Comparison of ENCODE assay signal across 24 mouse cellular contexts in genomic region chr8:91430333-91430940, GRCm38 (mm10).
DNase-seq lines count a peak whose midpoint lies in the region; ATAC-seq and TF ChIP-seq lines count a peak whose summit lies in the region.
"Had no signal": no experiment of that assay in that cellular context is flagged by ENCODE, and none has a peak within 500 bp of the region (broad histone marks: within the 10 kb centered on the region; RNA-seq: fewer than 3 reads in every experiment).

No protein-coding gene starts in this region.

- ATAC-seq in heart, embryonic 11.5 days (replicated peaks; ENCODE audit: insufficient number of reproducible peaks, low FRiP score, low TSS enrichment): no peak
- no peak for ATAC-seq in liver, embryonic 15.5 days (ENCODE audit: insufficient read depth)
- no peak for ATAC-seq in liver, embryonic 11.5 days (replicated peaks; ENCODE audit: low FRiP score)
- ATAC-seq in liver, postnatal 0 days: peak; percentile 12
- ATAC-seq: activated CD4-positive, CD25-positive, alpha-beta regulatory T cell, adult 4 months; CD4-positive, CD25-positive, alpha-beta regulatory T cell, adult 4 months; forebrain, embryonic 13.5 days; Patski had no signal

- peaks cover 4% of the 10 kb centered on the region; the same call in 1 of the 2 replicates for H3K36me3 ChIP-seq in heart, embryonic 10.5 days
- no peaks in the 10 kb centered on the region; the same call in 1 of the 2 replicates for H3K36me3 ChIP-seq in heart, embryonic 11.5 days (ENCODE audit: control insufficient read depth, insufficient read depth, low read length)
- H3K36me3 ChIP-seq in liver, embryonic 15.5 days (replicated peaks): peaks cover 8% of the 10 kb centered on the region; the same call in 1 of the 2 replicates
- no peaks in the 10 kb centered on the region for H3K36me3 ChIP-seq in liver, embryonic 11.5 days (ENCODE audit: control insufficient read depth, insufficient read depth, low read length)
- no peaks in the 10 kb centered on the region for H3K36me3 ChIP-seq in liver, postnatal 0 days (replicated peaks; ENCODE audit: insufficient read depth, low read length)

- peak overlapping the region; percentile 72 for H3K27ac ChIP-seq in gastrocnemius, adult 2 months
- no peak overlapping the region for H3K27ac ChIP-seq in heart, embryonic 10.5 days
- H3K27ac ChIP-seq in heart, embryonic 11.5 days (ENCODE audit: low read depth, low read length): no peak overlapping the region
- H3K27ac ChIP-seq in liver, embryonic 15.5 days (replicated peaks): 0 out of 2 replicates have a peak overlapping the region, but pooled peaks have one; percentile 33
- no peak overlapping the region for H3K27ac ChIP-seq in liver, embryonic 11.5 days (ENCODE audit: low read depth, low read length)
- H3K27ac ChIP-seq in liver, postnatal 0 days (ENCODE audit: low read depth): no peak overlapping the region
- H3K27ac ChIP-seq: embryonic facial prominence, embryonic 10.5 days; embryonic facial prominence, embryonic 12.5 days; forebrain, embryonic 13.5 days had no signal

- no peaks in the 10 kb centered on the region for H3K27me3 ChIP-seq in heart, embryonic 10.5 days (ENCODE audit: insufficient read depth, poor library complexity, severe bottlenecking)
- H3K27me3 ChIP-seq in heart, embryonic 11.5 days (ENCODE audit: control insufficient read depth, insufficient read depth, low read length): no peaks in the 10 kb centered on the region
- no peaks in the 10 kb centered on the region for H3K27me3 ChIP-seq in liver, embryonic 15.5 days
- no peaks in the 10 kb centered on the region for H3K27me3 ChIP-seq in liver, embryonic 11.5 days (replicated peaks; ENCODE audit: control insufficient read depth, insufficient read depth, low read length)
- no peaks in the 10 kb centered on the region for H3K27me3 ChIP-seq in liver, postnatal 0 days (ENCODE audit: insufficient read depth, low read length)
- H3K27me3 ChIP-seq: CH12.LX; embryonic facial prominence, embryonic 12.5 days; forebrain, embryonic 13.5 days; Patski had no signal

- WGBS in heart, embryonic 10.5 days: 89% methylated on average over 3 of the region's 3 CpGs
- WGBS in heart, embryonic 11.5 days (ENCODE audit: insufficient replicate concordance): 83% methylated on average over 3 of the region's 3 CpGs
- WGBS in liver, embryonic 15.5 days (ENCODE audit: insufficient replicate concordance): 77% methylated on average over 3 of the region's 3 CpGs
- 89% methylated on average over 3 of the region's 3 CpGs for WGBS in liver, embryonic 11.5 days
- 70% methylated on average over 3 of the region's 3 CpGs for WGBS in liver, postnatal 0 days (ENCODE audit: insufficient replicate concordance)

- no peak overlapping the region for H3K4me3 ChIP-seq in gastrocnemius, adult 2 months
- H3K4me3 ChIP-seq in heart, embryonic 10.5 days: no peak overlapping the region
- no peak overlapping the region for H3K4me3 ChIP-seq in heart, embryonic 11.5 days (ENCODE audit: low read depth, low read length)
- H3K4me3 ChIP-seq in liver, embryonic 15.5 days (replicated peaks): no peak overlapping the region
- H3K4me3 ChIP-seq in liver, embryonic 11.5 days (ENCODE audit: low read depth, low read length): no peak overlapping the region
- no peak overlapping the region for H3K4me3 ChIP-seq in liver, postnatal 0 days (ENCODE audit: low read depth, low read length)
- H3K4me3 ChIP-seq: embryonic facial prominence, embryonic 10.5 days; embryonic facial prominence, embryonic 12.5 days; forebrain, embryonic 13.5 days had no signal

- no peak overlapping the region for H3K4me2 ChIP-seq in heart, embryonic 11.5 days
- H3K4me2 ChIP-seq in liver, embryonic 15.5 days: no peak overlapping the region
- H3K4me2 ChIP-seq in liver, embryonic 11.5 days: no peak overlapping the region
- H3K4me2 ChIP-seq in liver, postnatal 0 days (ENCODE audit: low read depth, low read length): no peak overlapping the region
- H3K4me2 ChIP-seq: embryonic facial prominence, embryonic 12.5 days; forebrain, embryonic 13.5 days had no signal

- no peaks in the 10 kb centered on the region for H3K9me3 ChIP-seq in heart, embryonic 10.5 days
- H3K9me3 ChIP-seq in heart, embryonic 11.5 days (replicated peaks; ENCODE audit: control insufficient read depth, low read length): no peaks in the 10 kb centered on the region
- H3K9me3 ChIP-seq in liver, embryonic 15.5 days (replicated peaks): no peaks in the 10 kb centered on the region
- no peaks in the 10 kb centered on the region for H3K9me3 ChIP-seq in liver, embryonic 11.5 days (ENCODE audit: control insufficient read depth, low read length)
- H3K9me3 ChIP-seq in liver, postnatal 0 days (ENCODE audit: low read length): peaks cover 3% of the 10 kb centered on the region; the same call in 1 of the 2 replicates
- H3K9me3 ChIP-seq: G1E had no signal

- no peak for DNase-seq in gastrocnemius, adult 2 months
- DNase-seq in gastrocnemius, adult 18-20 months (ENCODE audit: low spot score): no peak
- DNase-seq in heart, embryonic 10.5 days (ENCODE audit: low spot score): peak; percentile 54
- no peak for DNase-seq in liver, embryonic 11.5 days (ENCODE audit: low spot score)
- no peak for DNase-seq in liver, postnatal 0 days
- DNase-seq: adrenal gland, adult 8-10 months; adrenal gland, postnatal 14 days; adrenal gland, postnatal 36 days; B cell, adult 2 months; cerebellum, adult 11-12 months; cerebellum, adult 2 months; cerebellum, adult 9-10 months; cerebellum, postnatal 10 days; cerebellum, postnatal 25 days had no signal

- 0 out of 2 replicates have a peak, but pooled peaks cover 1% of the 10 kb centered on the region for H3K4me1 ChIP-seq in heart, embryonic 10.5 days
- H3K4me1 ChIP-seq in heart, embryonic 11.5 days (ENCODE audit: control insufficient read depth, insufficient read depth, low read length): 0 out of 2 replicates have a peak, but pooled peaks cover under 1% of the 10 kb centered on the region
- H3K4me1 ChIP-seq in liver, embryonic 15.5 days (replicated peaks): peaks cover 3% of the 10 kb centered on the region; the same call in 1 of the 2 replicates
- H3K4me1 ChIP-seq in liver, embryonic 11.5 days (replicated peaks; ENCODE audit: control insufficient read depth, insufficient read depth, low read length): 0 out of 2 replicates have a peak, but pooled peaks cover under 1% of the 10 kb centered on the region
- H3K4me1 ChIP-seq in liver, postnatal 0 days (ENCODE audit: insufficient read depth): 0 out of 2 replicates have a peak, but pooled peaks cover 5% of the 10 kb centered on the region
- H3K4me1 ChIP-seq: embryonic facial prominence, embryonic 10.5 days; embryonic facial prominence, embryonic 12.5 days; forebrain, embryonic 13.5 days had no signal

- TF ChIP-seq EP300 in liver, postnatal 0 days (IDR thresholded peaks at IDR 0.05; ENCODE audit: low read depth): no peak

- intact Hi-C loops in gastrocnemius, adult 2 months (cut with DNase I): no loop called here

- no peak overlapping the region for H3K9ac ChIP-seq in heart, embryonic 11.5 days (ENCODE audit: low read depth, low read length)
- no peak overlapping the region for H3K9ac ChIP-seq in liver, embryonic 15.5 days
- H3K9ac ChIP-seq in liver, embryonic 11.5 days (ENCODE audit: low read depth, low read length): no peak overlapping the region
- H3K9ac ChIP-seq in liver, postnatal 0 days (replicated peaks): no peak overlapping the region
- H3K9ac ChIP-seq: embryonic facial prominence, embryonic 12.5 days; forebrain, embryonic 13.5 days had no signal

- TF ChIP-seq CTCF in gastrocnemius, adult 2 months (IDR thresholded peaks at IDR 0.05): no peak
- no peak for TF ChIP-seq CTCF in liver, postnatal 0 days (IDR thresholded peaks at IDR 0.05; ENCODE audit: low read depth)

Comparison
In these comparisons a context has a peak if more than half of its experiments do, and no peak if none do; other contexts are left out.
1. H3K27ac ChIP-seq: peak in gastrocnemius, adult 2 months (single experiment) and liver, embryonic 15.5 days (single experiment); none in heart, embryonic 10.5 days (single experiment), heart, embryonic 11.5 days (single experiment), liver, embryonic 11.5 days (single experiment) and liver, postnatal 0 days (single experiment).